Mouse (Mus musculus) C2C12 (cell line): ENCODE results near the gene Tctn3.

Source experiments
- CTCF ChIP-seq: IDR thresholded peaks from one replicate; pipeline ENCODE4 v1.5.1; 2011; ENCODE audit not compliant: control insufficient read depth, insufficient read depth, insufficient read length
- USF1 ChIP-seq: IDR thresholded peaks from one replicate; pipeline ENCODE4 v1.6.1; 2011; ENCODE audit warnings: low read depth, mild to moderate bottlenecking, control low read depth, moderate library complexity

DNA sequence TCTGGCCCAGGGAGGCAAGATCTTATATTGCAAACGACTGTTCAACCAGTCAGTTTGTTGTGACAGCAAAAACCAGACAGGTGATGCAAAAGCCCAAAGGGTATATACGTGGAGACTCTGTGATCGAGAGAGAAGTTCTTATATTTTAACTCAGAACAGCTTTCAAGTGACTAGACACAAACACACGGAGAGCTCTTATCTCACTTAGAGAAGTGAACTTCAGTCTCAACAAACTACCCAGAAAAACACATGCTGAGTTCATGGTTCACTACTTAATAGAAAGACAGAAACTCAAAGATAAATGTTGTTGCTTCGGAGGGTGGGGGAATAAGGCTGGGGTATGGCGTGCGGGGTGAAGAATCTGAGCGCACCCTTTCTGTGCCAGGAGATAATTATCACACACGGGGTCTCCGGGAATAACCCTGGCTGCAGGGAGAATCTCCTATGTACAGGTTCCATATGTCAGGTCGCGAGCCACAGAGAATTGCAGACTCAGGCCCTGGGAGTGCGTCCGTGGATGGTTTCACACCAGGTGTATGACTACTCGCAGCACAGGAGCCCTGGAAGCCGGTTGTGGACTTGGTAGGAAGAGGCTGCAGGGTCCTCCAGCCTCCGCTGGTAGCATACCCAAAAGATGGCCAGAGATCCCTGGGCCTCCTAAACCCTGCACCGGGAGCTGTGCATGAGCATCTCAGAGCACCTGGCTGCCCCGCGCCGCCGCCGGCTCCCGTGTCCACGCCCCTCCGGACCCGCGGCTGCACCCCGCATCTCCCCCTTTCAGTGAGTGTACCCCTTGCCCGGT, 24.3 kb downstream of the Tctn3 start:
- TF ChIP-seq CTCF, result no peak
- no peak for TF ChIP-seq USF1
